Mouse (Mus musculus): ENCODE measurements around the gene Slc47a2.
"Not testable (repeated sequence)": the region's sequence is repeated elsewhere in the genome, so short reads cannot be mapped to it uniquely, and the experiment has no call there.

Slc47a2 gene

DNA sequence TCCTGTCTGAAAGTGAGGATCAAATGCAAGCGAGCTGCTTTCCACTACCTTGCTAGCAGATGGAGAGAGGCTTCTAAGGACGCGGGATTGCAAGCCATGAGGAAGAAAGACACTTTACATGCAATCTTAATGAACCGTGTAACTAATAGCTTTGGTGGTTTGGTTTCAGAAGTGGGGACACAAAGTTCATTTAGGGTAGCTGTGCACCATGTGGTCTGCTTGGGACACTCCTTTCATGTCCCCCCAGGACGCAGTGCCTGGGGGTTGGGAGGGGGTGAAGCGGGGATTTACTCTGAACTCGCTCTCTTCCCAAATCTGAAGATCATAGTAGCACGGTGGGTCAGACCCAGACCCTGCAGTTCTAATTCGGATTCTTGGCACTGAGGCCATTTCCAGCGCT, 689 bp downstream of the Slc47a2 start:
- DNase-seq (ENCODE audit: low read depth, low spot score) = no peak

DNA sequence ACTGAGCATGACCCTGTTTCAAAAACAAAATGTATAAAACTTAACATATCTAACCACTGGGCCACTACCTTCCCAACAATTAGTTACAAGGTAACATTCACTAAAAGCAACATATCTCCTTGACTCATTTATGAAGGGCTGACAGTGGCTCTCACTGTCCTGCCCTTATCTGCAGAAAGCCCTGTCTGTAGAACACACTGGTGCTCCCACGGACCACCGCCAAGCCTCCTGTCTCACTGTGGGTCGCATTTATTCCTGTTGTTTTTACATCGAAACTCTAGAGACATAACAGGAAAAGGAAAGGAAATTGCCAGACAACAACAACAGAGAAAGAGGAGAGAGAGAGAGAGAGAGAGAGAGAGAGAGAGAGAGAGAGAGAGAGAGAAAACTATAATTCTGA, 1.4 kb downstream of the Slc47a2 start:
- no peak for DNase-seq (ENCODE audit: low read depth, low spot score)

DNA sequence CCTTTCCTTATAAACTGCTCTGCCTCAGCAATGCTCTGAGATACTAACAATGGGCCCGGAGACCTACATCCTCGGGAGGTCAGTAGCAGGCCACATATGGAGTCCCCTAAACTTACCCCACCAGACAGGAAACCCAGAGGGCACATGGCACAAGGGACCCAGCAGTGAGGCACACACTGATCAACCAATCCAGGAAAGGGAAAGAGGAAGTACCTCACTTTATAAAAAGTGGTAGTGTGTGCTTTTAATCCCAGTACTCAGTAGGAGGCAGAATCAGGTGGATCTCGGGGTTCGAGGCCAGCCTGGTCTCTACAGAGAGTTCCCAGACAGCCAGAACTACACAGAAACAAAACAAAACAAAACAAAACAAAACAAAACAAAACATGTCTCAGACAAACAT, 2.3 kb downstream of the Slc47a2 start:
- peak; percentile 14 for DNase-seq (ENCODE audit: low read depth, low spot score)

DNA sequence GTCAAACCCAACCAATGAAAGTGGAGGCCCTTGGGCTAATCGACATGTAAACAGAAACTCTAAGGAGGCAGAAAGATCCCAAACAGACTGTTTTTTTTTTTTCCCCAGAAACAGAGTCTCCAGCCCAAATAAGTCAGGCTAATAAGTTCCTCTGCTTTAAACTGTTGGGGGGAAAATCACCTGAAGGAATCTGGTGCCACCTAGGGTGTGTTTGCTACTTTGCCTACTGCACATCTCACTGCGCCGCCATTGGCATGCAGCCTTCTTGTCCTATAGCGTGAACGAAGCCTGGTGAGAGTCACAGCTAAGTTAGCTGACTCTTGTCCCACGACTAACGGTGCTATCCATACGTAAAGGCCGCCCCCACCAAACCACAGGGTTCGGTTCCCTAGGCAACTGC, 5.1 kb downstream of the Slc47a2 start:
- no peak for DNase-seq (ENCODE audit: low read depth, low spot score)

GRCm38 (mm10) chr11:61320904-61321687, 21.6 kb downstream of the Slc47a2 start:
- no peak for DNase-seq (ENCODE audit: low read depth, low spot score)

DNA sequence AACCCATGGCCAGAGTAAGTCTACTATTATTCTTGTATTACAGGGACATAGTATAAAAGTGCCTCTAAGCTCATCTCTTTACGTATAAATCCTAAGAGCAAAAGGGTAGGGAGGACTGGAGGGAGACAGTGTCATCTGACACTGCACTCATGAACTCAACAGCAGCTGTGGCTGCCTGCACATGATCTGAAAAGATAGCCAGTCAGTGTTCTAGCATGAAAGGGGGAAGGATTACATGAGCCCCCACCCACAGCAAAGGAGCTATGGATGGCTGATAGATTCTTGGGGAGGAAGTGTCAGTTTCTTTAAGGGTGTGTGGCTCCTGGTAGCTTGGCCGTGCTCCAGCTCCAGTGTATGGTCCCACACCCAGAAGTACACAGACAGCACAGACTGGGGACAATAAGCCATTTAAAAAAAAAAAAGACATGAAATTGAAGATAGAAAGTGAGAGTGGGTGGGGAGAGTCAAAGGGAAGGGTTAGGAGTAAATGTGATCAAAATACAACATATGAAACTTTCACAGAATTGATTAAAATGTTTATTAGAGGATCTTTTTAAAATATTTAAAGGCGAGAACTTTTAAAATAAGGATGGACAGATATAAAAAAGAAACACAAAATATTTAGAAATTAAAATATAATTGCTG, 22.6 kb downstream of the Slc47a2 start:
- DNase-seq (ENCODE audit: low read depth, low spot score) = no peak

DNA sequence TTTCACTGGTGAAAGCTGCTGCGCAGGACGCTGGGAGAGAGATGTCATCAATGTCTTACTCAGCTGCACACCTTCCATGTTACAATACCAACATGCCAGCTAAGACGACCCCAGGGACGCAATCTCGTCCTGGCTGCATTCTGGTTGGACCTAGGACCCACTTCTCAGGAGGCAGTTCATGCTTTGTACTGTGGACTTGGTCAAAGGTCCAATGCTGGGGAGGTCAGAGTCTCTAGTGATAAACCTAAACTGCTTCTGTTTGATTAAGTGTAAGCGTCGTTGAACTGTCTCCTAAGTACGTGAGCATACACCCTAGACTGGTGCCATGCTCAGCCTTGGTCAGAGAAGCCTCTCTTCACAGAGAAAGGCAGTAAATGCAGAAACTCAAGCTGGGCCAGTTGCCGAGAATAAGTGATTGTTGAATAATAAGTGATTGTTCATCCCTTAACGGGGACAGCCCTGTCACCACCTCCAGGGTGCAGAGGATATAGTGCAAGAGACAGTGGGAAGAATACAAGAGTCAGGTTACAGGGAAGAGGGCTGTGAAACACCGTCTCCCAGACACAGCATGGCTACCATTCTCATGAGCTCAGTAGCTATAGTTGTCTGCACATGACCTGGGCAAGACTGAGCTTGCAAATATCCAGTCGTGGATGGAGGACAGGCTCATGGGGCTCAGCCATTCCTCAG, 23.3 kb downstream of the Slc47a2 start:
- DNase-seq (ENCODE audit: low read depth, low spot score) = no peak

- no peak for DNase-seq (ENCODE audit: low read depth, low spot score)
Observed at GRCm38 (mm10) chr11:61316864-61317263, 25.8 kb downstream of the Slc47a2 start.

- peak; percentile 28 for DNase-seq (ENCODE audit: low read depth, low spot score)
Observed at GRCm38 (mm10) chr11:61310321-61310720, 32.3 kb downstream of the Slc47a2 start.

- DNase-seq (ENCODE audit: low read depth, low spot score) = peak; percentile 15
Observed at GRCm38 (mm10) chr11:61309831-61310230, 32.8 kb downstream of the Slc47a2 start.

DNA sequence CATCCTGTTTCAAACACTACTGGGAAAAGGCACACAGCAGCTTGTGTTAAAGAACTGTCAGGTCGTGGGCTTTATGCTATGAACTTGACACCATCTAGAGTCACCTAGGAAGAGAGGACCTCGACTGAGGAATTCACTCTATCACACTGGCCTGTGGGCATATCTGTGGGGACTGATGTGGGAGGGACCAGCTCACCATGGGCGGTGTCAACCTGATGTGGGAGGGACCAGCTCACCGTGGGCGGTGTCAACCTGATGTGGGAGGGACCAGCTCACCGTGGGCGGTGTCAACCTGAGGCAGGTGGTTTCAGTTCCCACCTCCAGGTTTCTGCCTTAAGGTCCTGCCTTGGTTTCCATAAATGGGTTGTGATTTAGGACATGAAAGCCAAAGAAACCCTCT, 34.9 kb downstream of the Slc47a2 start:
- DNase-seq (ENCODE audit: low read depth, low spot score) = peak; percentile 15

GRCm38 (mm10) chr11:61305377-61305776, 37.3 kb downstream of the Slc47a2 start:
- DNase-seq (ENCODE audit: low read depth, low spot score) = peak; percentile 78

DNA sequence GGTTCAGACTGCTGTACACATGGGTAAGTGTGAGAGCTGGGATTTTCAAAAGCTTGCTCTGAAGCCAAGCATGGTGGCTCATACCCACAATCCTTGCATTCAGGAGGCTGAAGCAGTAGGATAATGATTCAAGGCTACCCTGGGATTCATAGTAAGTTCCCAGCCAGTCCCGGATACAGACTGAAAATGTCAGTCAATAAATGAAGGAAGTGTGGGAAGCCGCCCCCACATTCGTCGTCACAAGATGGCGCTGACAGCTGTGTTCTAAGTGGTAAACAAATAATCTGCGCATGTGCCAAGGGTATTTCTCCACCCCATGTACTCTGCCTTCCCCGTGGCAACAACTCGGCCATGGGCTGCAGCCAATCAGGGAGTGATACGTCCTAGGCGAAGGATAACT, 38.1 kb downstream of the Slc47a2 start:
- not testable (repeated sequence) for DNase-seq (ENCODE audit: low read depth, low spot score)

GRCm38 (mm10) chr11:61300716-61301392, 41.8 kb downstream of the Slc47a2 start:
- DNase-seq (ENCODE audit: low read depth, low spot score) = no peak

DNA sequence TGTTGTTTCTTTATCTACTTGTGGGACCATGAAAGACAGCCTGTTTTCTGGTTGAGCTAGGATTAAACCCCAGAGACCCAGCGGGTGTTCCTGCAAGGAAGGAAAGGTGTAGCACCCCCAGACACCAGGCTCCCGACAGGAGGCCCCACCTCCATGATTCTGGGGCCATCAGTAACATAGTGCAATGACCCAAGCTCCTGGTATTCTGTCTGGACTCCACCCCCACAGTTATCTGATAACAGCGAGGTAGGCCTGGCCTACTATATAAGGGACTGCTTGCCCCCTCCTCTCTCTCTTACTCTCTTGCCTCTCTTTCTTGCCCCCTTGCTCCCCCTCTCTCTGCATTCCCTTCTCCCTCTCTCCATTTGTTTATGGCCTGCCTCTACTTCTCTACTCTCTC, 42.5 kb downstream of the Slc47a2 start:
- DNase-seq (ENCODE audit: low read depth, low spot score) = no peak

GRCm38 (mm10) chr11:61297901-61298300, 44.8 kb downstream of the Slc47a2 start:
- no peak for DNase-seq (ENCODE audit: low read depth, low spot score)

GRCm38 (mm10) chr11:61297326-61297725, 45.3 kb downstream of the Slc47a2 start:
- DNase-seq (ENCODE audit: low read depth, low spot score) = no peak

DNA sequence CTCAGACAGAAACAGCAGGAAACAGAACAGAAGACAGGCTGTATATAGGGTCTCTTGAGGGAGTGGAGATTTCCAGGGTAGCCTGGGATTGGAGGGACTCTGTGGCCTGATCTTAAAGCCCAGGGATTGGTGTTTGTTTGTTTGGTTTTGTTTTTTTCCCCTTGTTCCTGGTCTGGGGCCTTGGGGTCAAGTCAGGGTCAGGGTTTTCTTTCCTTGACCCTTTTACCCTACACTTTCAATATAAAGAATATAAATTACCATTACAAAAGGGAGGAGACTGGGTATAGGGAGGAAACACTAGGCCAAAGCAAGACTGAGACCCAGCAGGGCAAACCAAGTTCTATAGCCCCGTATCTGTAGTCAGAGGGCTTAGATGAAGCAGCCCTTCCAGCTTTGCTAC, 46.1 kb downstream of the Slc47a2 start:
- DNase-seq (ENCODE audit: low read depth, low spot score) = no peak

DNA sequence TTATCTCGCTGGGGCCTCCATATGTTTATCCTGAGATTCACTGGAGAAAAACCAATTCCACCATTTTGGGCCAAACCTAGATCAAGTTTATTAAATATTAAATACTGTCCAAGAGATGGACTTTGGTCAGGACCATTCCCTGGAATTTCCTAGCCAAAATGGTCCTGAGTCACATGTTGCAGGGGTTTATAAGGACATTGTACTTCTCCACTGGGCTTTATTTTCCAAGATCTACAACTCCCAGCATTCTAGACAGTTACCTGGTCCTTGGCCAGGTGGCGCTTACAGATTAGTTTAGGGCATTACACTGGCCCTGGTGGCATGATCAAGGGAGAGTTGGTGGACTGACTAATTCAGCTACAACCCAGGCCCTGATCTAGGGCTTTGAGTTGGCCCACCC, 47.1 kb downstream of the Slc47a2 start:
- no peak for DNase-seq (ENCODE audit: low read depth, low spot score)

GRCm38 (mm10) chr11:61294431-61294830, 48.2 kb downstream of the Slc47a2 start:
- no peak for DNase-seq (ENCODE audit: low read depth, low spot score)

GRCm38 (mm10) chr11:61293251-61293650, 49.4 kb downstream of the Slc47a2 start:
- no peak for DNase-seq (ENCODE audit: low read depth, low spot score)

DNA sequence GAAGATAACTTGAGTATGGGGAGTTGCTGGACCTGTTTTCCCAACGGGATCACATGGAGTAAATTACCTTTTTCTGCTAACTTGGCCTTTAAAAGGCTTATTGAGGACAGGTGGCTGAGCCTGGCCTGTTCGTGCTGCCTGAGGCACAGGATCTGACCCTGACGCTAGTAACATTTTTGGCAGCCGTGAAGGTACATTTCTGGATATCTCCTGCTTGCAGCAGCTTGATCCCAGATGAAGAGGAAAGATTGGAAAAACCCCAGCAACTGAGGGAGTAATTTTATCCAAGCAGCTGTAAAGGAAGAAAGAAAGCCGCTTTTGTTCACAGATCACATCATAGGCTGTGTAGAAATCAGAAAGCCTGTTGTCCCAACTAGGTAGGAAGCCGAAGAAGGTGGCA, 58.3 kb downstream of the Slc47a2 start:
- DNase-seq (ENCODE audit: low read depth, low spot score) = no peak
